Mouse (Mus musculus): ENCODE measurements around the gene Vmn1r1. TPM values are rescaled to one million over a fixed set of nuclear protein-coding genes. Genes with fewer than 3 reads are reported as not detected.

Gene Vmn1r1
- total RNA-seq, 2 experiments from 2014 or later, result not detected

DNA sequence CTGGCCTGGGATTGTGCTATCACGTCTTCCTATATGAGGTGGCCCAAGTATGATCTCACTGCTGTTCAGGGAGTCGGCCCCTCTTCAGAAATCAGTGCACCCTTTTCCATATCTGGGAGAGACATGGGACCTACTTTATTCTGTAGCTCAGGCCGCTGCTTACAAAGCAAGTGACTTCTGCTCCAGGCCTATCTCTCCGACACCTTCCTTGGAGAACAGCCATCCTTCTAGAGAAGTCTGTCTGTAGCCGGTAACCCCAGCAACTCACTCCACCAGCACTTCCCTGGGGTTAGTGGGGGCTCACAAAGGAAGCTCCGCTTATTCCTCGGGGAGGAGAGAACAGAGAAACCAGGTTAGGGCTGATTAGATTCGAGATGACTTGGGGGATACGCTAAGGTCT is 57.0 kb downstream of the Vmn1r1 start:
- DNase-seq, result no peak

GRCm38 (mm10) chr1:182105023-182105422 is 59.3 kb downstream of the Vmn1r1 start:
- intact Hi-C loops (cut with DNase I; ENCODE audit: low total_unique reads), result no loop called here
- no peak for DNase-seq

More for the DNA sequence above, 57.0 kb downstream of the Vmn1r1 start:
- intact Hi-C loops (cut with DNase I; ENCODE audit: low total_unique reads), result no loop called here

Other genes with a start within 250 kb of the Vmn1r1 start
- gene Enah, start 144.5 kb downstream of the Vmn1r1 start, total RNA-seq (2021), result 100 to 1,000 TPM in 1 of 2 experiments, 10 to 100 TPM in 1; 57.5 to 119 TPM
- gene Srp9, start 39.7 kb downstream of the Vmn1r1 start, total RNA-seq (2021), result 10 to 100 TPM; 36.2 to 39.1 TPM
- gene Degs1, start 118.3 kb upstream of the Vmn1r1 start, total RNA-seq (2021), result 10 to 100 TPM; 27.6 to 31.7 TPM
- 10 to 100 TPM; 19.2 to 19.4 TPM for gene Fbxo28, start 177.1 kb upstream of the Vmn1r1 start, total RNA-seq (2021)
- gene Trp53bp2, start 244.7 kb upstream of the Vmn1r1 start, total RNA-seq (2021), result 10 to 100 TPM; 10.7 TPM